Comparison of ENCODE assay signal across 9 mouse cellular contexts in the genomic region with DNA sequence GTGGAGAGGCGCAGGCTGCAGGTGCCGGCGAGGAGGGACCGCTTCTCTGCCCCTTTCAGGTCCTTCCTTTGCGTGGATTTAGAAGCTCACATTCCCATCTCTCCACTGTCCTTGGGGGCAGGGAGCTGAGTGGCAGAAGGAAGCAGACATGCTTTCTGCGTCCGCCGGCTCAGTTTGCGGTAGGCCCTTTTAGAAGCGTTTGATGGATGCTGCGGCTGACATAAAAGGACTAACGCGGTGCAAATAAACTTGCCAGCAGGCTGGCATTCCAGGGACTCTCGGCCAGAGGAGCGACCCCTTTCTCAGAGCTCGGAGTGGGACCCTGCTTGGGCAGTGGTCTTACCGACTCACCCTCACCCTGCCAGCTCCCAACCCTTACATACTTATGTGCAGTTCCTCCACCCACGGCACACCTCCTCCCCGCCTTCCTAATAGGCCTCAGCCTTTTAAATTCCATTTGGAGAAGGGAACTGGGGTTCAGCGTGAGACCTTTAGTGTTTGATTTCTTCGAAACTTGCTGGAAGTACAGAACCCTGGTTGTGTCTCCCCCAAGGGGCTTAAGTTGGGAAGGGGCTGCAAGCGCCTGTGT. TPM values are rescaled to one million over a fixed set of nuclear protein-coding genes. Genes with fewer than 3 reads are reported as not detected.
DNase-seq lines count a peak whose midpoint lies in the region; ATAC-seq and TF ChIP-seq lines count a peak whose summit lies in the region.
"Had no signal": no experiment of that assay in that cellular context is flagged by ENCODE, and none has a peak within 500 bp of the region (broad histone marks: within the 10 kb centered on the region; RNA-seq: fewer than 3 reads in every experiment).

No protein-coding gene starts in this region.

- DNase-seq in gastrocnemius, adult 2 months, result peak; percentile 21
- DNase-seq in gastrocnemius, postnatal 25 days, result no peak
- DNase-seq in B cell, adult 2 months, result peak; percentile 3 to 13
- no peak for DNase-seq in gastrocnemius, postnatal 4 days (ENCODE audit: low spot score in 2 of 2)
- no peak for DNase-seq in spleen, postnatal 4 days (ENCODE audit: low spot score in 2 of 2)

- intact Hi-C loops in gastrocnemius, adult 2 months (cut with DNase I), result no loop called here

- H3K27ac ChIP-seq in gastrocnemius, adult 2 months, result peak overlapping the region; percentile 87
- peak overlapping the region; percentile 72 for H3K27ac ChIP-seq in embryonic facial prominence, embryonic 12.5 days
- H3K27ac ChIP-seq in intestine, postnatal 0 days (ENCODE audit: low read depth, low read length), result peak overlapping the region; percentile 66
- H3K27ac ChIP-seq in neural tube, embryonic 12.5 days, result 0 out of 2 replicates have a peak overlapping the region, but pooled peaks have one; percentile 64

- WGBS in embryonic facial prominence, embryonic 12.5 days, result 2% methylated on average over 22 of the region's 22 CpGs
- 8% methylated on average over 22 of the region's 22 CpGs for WGBS in intestine, postnatal 0 days
- WGBS in neural tube, embryonic 12.5 days, result 3% methylated on average over 21 of the region's 22 CpGs

- H3K4me3 ChIP-seq in gastrocnemius, adult 2 months, result peak overlapping the region; percentile 89
- peak overlapping the region; percentile 58 for H3K4me3 ChIP-seq in embryonic facial prominence, embryonic 12.5 days
- peak overlapping the region; percentile 76 for H3K4me3 ChIP-seq in intestine, postnatal 0 days (ENCODE audit: low read depth, low read length)
- H3K4me3 ChIP-seq in neural tube, embryonic 12.5 days, result peak overlapping the region; percentile 70

- H3K27me3 ChIP-seq in embryonic facial prominence, embryonic 12.5 days, result no peaks in the 10 kb centered on the region
- no peaks in the 10 kb centered on the region for H3K27me3 ChIP-seq in intestine, postnatal 0 days (replicated peaks; ENCODE audit: control insufficient read depth, insufficient read depth, low read length)
- no peaks in the 10 kb centered on the region for H3K27me3 ChIP-seq in neural tube, embryonic 12.5 days (replicated peaks)

- no peaks in the 10 kb centered on the region for H3K36me3 ChIP-seq in embryonic facial prominence, embryonic 12.5 days
- no peaks in the 10 kb centered on the region for H3K36me3 ChIP-seq in intestine, postnatal 0 days (ENCODE audit: control insufficient read depth, insufficient read depth)
- no peaks in the 10 kb centered on the region for H3K36me3 ChIP-seq in neural tube, embryonic 12.5 days

- peak overlapping the region; percentile 65 for H3K9ac ChIP-seq in embryonic facial prominence, embryonic 12.5 days
- H3K9ac ChIP-seq in intestine, postnatal 0 days (ENCODE audit: low read depth, low read length), result peak overlapping the region; percentile 60
- peak overlapping the region; percentile 72 for H3K9ac ChIP-seq in neural tube, embryonic 12.5 days

- no peak for ATAC-seq in embryonic facial prominence, embryonic 12.5 days (ENCODE audit: insufficient number of reproducible peaks, insufficient read depth, low FRiP score, low TSS enrichment)
- no peak; the same call in 1 of the 2 replicates for ATAC-seq in intestine, postnatal 0 days
- ATAC-seq in neural tube, embryonic 12.5 days (ENCODE audit: low FRiP score, low read depth), result peak; percentile 31; the same call in 1 of the 2 replicates

- 0 out of 2 replicates have a peak, but pooled peaks cover 3% of the 10 kb centered on the region for H3K4me1 ChIP-seq in embryonic facial prominence, embryonic 12.5 days
- peaks cover 5% of the 10 kb centered on the region; the same call in 1 of the 2 replicates for H3K4me1 ChIP-seq in intestine, postnatal 0 days (replicated peaks; ENCODE audit: control insufficient read depth, insufficient read depth, low read length)
- H3K4me1 ChIP-seq in neural tube, embryonic 12.5 days, result peaks cover 22% of the 10 kb centered on the region

- H3K4me2 ChIP-seq in embryonic facial prominence, embryonic 12.5 days (replicated peaks), result peak overlapping the region; percentile 74
- H3K4me2 ChIP-seq in intestine, postnatal 0 days (replicated peaks; ENCODE audit: low read depth), result peak overlapping the region; percentile 94
- peak overlapping the region; percentile 86 for H3K4me2 ChIP-seq in neural tube, embryonic 12.5 days (replicated peaks)

- H3K9me3 ChIP-seq in embryonic facial prominence, embryonic 12.5 days, result no peaks in the 10 kb centered on the region
- H3K9me3 ChIP-seq in intestine, postnatal 0 days (ENCODE audit: control insufficient read depth), result no peaks in the 10 kb centered on the region
- no peaks in the 10 kb centered on the region for H3K9me3 ChIP-seq in neural tube, embryonic 12.5 days

- TF ChIP-seq CTCF in gastrocnemius, adult 2 months (IDR thresholded peaks at IDR 0.05), result no peak
- 0 out of 2 replicates have a peak, but pooled peaks have one; percentile 17 for TF ChIP-seq CTCF in intestine, postnatal 0 days (IDR thresholded peaks at IDR 0.05; ENCODE audit: low read depth)

RNA-seq across cellular contexts. Expression of gene Gnb5, which starts 8.5 kb away (rescaled TPM):
- 10 to 100 TPM in 1 of 2 experiments, 1 to 10 TPM in 1; 7.6 to 15.4 TPM for total RNA-seq in gastrocnemius, adult 2 months (2021)
- total RNA-seq in gastrocnemius, postnatal 25 days (2021), result 10 to 100 TPM; 11.6 to 16.9 TPM
- polyA plus RNA-seq in embryonic facial prominence, embryonic 12.5 days (2016; fragmentation: Nextera tagmentation; extraction: Ambion mirVana), result 31.1 and 33.7 TPM in 2 replicates
- 11.2 and 11.3 TPM in 2 replicates for polyA plus RNA-seq in intestine, postnatal 0 days (2015; fragmentation: Nextera tagmentation; extraction: Ambion mirVana)
- 38.7 and 42.3 TPM in 2 replicates for polyA plus RNA-seq in neural tube, embryonic 12.5 days (2016; fragmentation: Nextera tagmentation; extraction: Ambion mirVana)
- total RNA-seq in gastrocnemius, postnatal 4 days (2021), result 10 to 100 TPM; 12.1 to 14.9 TPM

RNA-seq across cellular contexts. Expression of gene Bcl2l10, which starts 32.9 kb away (rescaled TPM):
- total RNA-seq in gastrocnemius, adult 2 months (2021), result not detected
- total RNA-seq in gastrocnemius, postnatal 25 days (2021), result not detected
- not detected in 2 replicates for polyA plus RNA-seq in embryonic facial prominence, embryonic 12.5 days (2016; fragmentation: Nextera tagmentation; extraction: Ambion mirVana)
- polyA plus RNA-seq in intestine, postnatal 0 days (2015; fragmentation: Nextera tagmentation; extraction: Ambion mirVana), result not detected in 2 replicates
- polyA plus RNA-seq in neural tube, embryonic 12.5 days (2016; fragmentation: Nextera tagmentation; extraction: Ambion mirVana), result not detected in 2 replicates
- total RNA-seq in gastrocnemius, postnatal 4 days (2021), result not detected
- total RNA-seq: neutrophil, adult 5-6 weeks had no signal

Comparison
In these comparisons a context has a peak if more than half of its experiments do, and no peak if none do; other contexts are left out.
1. DNase-seq: peak in gastrocnemius, adult 2 months (single experiment) and B cell, adult 2 months (2 of 2); none in gastrocnemius, postnatal 25 days (single experiment), gastrocnemius, postnatal 4 days (0 of 2) and spleen, postnatal 4 days (0 of 2).
2. Peak in every context shown above with its lines, with median percentiles within 50 percentile points of each other: H3K27ac ChIP-seq, H3K4me3 ChIP-seq, H3K4me2 ChIP-seq and H3K9ac ChIP-seq.